Comparison of ENCODE assay signal across 11 mouse cellular contexts in the genomic region with DNA sequence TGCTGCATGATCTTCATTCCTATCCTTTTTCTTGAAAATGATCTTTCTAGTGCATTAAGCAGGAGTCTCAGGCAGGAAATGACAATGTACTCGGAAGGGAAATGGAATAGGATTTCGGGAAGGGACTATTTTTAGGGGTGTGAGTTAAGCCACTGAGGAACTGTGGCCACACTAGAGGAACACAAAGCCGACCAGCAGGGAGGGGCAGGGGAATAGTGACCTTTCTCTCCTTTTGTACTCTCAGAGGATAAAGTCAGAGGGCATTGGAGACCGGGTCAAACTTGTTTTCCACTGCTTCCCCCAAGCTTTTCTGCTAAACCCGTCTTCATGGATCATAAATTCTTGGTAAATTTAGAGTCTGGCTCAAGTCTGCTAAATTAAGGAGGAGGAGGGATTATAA. TPM values are rescaled to one million over a fixed set of nuclear protein-coding genes. Genes with fewer than 3 reads are reported as not detected.
DNase-seq lines count a peak whose midpoint lies in the region; ATAC-seq lines count a peak whose summit lies in the region.
"Had no signal": no experiment of that assay in that cellular context is flagged by ENCODE, and none has a peak within 500 bp of the region (broad histone marks: within the 10 kb centered on the region; RNA-seq: fewer than 3 reads in every experiment).

No protein-coding gene starts in this region.

- H3K9ac ChIP-seq in midbrain, embryonic 14.5 days (replicated peaks; ENCODE audit: low read length): no peak overlapping the region
- H3K9ac ChIP-seq: liver, embryonic 13.5 days had no signal

- H3K4me2 ChIP-seq in midbrain, embryonic 14.5 days (ENCODE audit: low read length): no peak overlapping the region
- H3K4me2 ChIP-seq: liver, embryonic 13.5 days had no signal

- peak overlapping the region; percentile 56 for H3K4me3 ChIP-seq in megakaryocyte, embryonic 14.5 days (replicated peaks)
- H3K4me3 ChIP-seq in midbrain, embryonic 14.5 days (replicated peaks; ENCODE audit: low read depth, low read length): no peak overlapping the region
- H3K4me3 ChIP-seq: liver, embryonic 13.5 days had no signal

- H3K4me1 ChIP-seq in megakaryocyte, embryonic 14.5 days: peaks cover 68% of the 10 kb centered on the region
- H3K4me1 ChIP-seq in midbrain, embryonic 14.5 days (ENCODE audit: control insufficient read depth, insufficient read depth, low read length): no peaks in the 10 kb centered on the region

- no peak for ATAC-seq in megakaryocyte, adult 5-6 weeks (ENCODE audit: poor library complexity, severe bottlenecking)
- no peak for ATAC-seq in midbrain, embryonic 14.5 days (ENCODE audit: low FRiP score, low TSS enrichment)

- peak; percentile 67 for DNase-seq in heart, adult 8-10 months (ENCODE audit: low spot score)
- DNase-seq in kidney, adult 18-20 months: peak; percentile 61
- DNase-seq in yolk sac, embryonic 10.5 days (ENCODE audit: low spot score): peak; percentile 20
- DNase-seq in midbrain, embryonic 14.5 days: no peak
- DNase-seq in thymus, postnatal 10 days (ENCODE audit: low spot score in 2 of 2): no peak
- DNase-seq: gastrocnemius, postnatal 36 days; layer of hippocampus, adult 9-11 months; liver, embryonic 13.5 days; thymus, postnatal 4 days had no signal

- no peaks in the 10 kb centered on the region for H3K27me3 ChIP-seq in megakaryocyte, embryonic 14.5 days (replicated peaks)
- no peaks in the 10 kb centered on the region for H3K27me3 ChIP-seq in midbrain, embryonic 14.5 days (ENCODE audit: control insufficient read depth, insufficient read depth, low read length)
- H3K27me3 ChIP-seq: liver, embryonic 13.5 days had no signal

- WGBS in midbrain, embryonic 14.5 days: 3% methylated on average over 5 of the region's 5 CpGs

- no peak overlapping the region for H3K27ac ChIP-seq in midbrain, embryonic 14.5 days (replicated peaks; ENCODE audit: low read depth, low read length)
- H3K27ac ChIP-seq: liver, embryonic 13.5 days had no signal

- no peaks in the 10 kb centered on the region for H3K9me3 ChIP-seq in megakaryocyte, embryonic 14.5 days
- H3K9me3 ChIP-seq in midbrain, embryonic 14.5 days (ENCODE audit: control insufficient read depth, low read length): no peaks in the 10 kb centered on the region
- H3K9me3 ChIP-seq: liver, embryonic 13.5 days had no signal

- H3K36me3 ChIP-seq in megakaryocyte, embryonic 14.5 days (replicated peaks; ENCODE audit: low read length): no peaks in the 10 kb centered on the region
- no peaks in the 10 kb centered on the region for H3K36me3 ChIP-seq in midbrain, embryonic 14.5 days (ENCODE audit: control insufficient read depth, insufficient read depth, low read length)
- H3K36me3 ChIP-seq: liver, embryonic 13.5 days had no signal

RNA-seq across cellular contexts. Expression of gene Pdk1, which starts 5.5 kb away (rescaled TPM):
- polyA plus RNA-seq in megakaryocyte, embryonic 14.5 days (2012; ENCODE audit: insufficient read depth, low replicate concordance): 16.5 and 24.0 TPM in 2 replicates
- total RNA-seq in megakaryocyte, adult 5-6 weeks (2015): 4.7 and 5.7 TPM in 2 replicates
- 8.6 and 19.8 TPM in 2 replicates for total RNA-seq in megakaryocyte, adult 5-6 weeks (2017)
- 100 to 1,000 TPM; 182 to 208 (median 195) TPM for total RNA-seq in heart, adult 8-10 months (2022)
- 14.6 and 23.2 TPM in 2 replicates for polyA plus RNA-seq in midbrain, embryonic 14.5 days (2014; fragmentation: Nextera tagmentation; extraction: Ambion mirVana)

Comparison
In these comparisons a context has a peak if more than half of its experiments do, and no peak if none do; other contexts are left out.
1. DNase-seq: peak in heart, adult 8-10 months (single experiment), kidney, adult 18-20 months (single experiment) and yolk sac, embryonic 10.5 days (single experiment); none in midbrain, embryonic 14.5 days (single experiment) and thymus, postnatal 10 days (0 of 2).
2. RNA of gene Pdk1, which starts 5.5 kb away (total RNA-seq): 182 to 208 TPM in heart, adult 8-10 months; 4.7 to 19.8 TPM in megakaryocyte, adult 5-6 weeks; every median in the first group is over 4 times any median in the second.